Mouse (Mus musculus): ENCODE results near the gene Gm29797.

The Gm29797 gene

GRCm38 (mm10) chr2:181659609-181660055 lies 2.8 kb downstream of the Gm29797 start:
- Histone ChIP-seq H3K27me3 (ENCODE audit: control insufficient read depth, insufficient read depth, low read length, poor library complexity, severe bottlenecking) (no peaks in the 10 kb centered on the region), H3K36me3 (ENCODE audit: control insufficient read depth, insufficient read depth, low read length, poor library complexity, severe bottlenecking) (peaks cover 4% of the 10 kb centered on the region)
- DNase-seq (ENCODE audit: low read depth, low spot score), result peak; percentile 85

DNA sequence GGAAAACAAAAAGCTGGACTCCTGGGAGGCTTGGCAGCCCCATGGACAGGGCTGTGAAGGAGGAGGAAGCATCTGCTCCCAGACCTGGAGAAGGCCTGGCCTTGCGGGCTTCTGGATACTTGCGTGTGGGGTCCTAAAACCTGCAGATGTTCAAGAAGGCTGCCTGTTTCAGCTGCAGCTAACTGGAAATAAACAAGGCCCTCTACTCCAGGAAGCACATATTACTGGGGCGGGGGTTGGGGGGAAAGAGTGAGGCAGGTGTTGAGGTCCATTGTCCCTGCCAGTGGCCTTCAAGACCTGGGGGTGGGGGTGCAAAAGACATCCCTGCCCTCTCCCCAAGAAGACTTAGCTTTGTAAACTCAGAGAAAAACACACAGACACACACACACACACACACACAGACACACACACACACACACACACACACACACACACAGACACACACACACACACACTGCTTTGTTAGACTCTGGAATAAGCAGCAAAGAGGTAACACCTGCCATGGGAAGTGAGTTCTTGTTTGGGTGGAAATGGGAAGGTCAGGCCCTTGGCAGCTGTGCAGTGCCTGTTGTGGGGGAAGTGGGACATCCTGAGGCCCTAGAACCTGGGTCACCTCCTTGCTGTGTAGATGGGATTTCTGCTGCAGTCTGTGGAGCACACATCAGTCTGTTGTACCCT lies 5.9 kb downstream of the Gm29797 start:
- Histone ChIP-seq H3K27me3 (ENCODE audit: control insufficient read depth, insufficient read depth, low read length, poor library complexity, severe bottlenecking) (no peaks in the 10 kb centered on the region), H3K36me3 (ENCODE audit: control insufficient read depth, insufficient read depth, low read length, poor library complexity, severe bottlenecking) (no peaks in the 10 kb centered on the region)
- no peak for DNase-seq (ENCODE audit: low read depth, low spot score)

DNA sequence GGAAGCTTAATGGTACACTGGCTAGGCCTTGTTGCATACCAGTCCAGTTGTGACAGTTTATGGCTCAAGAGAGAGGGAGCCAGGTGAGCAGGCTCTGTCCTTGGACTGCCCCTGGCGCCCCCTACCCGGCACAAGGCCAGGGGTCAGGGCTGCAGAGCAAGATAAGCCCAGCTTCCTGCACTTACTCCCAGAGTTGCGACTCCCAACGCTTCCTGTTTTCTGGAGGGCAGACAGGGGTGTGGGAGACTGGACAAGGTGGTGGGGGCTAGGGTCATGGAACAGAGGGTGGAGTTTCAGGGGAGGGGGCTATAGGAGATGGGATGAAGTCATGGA lies 6.4 kb downstream of the Gm29797 start:
- Histone ChIP-seq H3K27me3 (ENCODE audit: control insufficient read depth, insufficient read depth, low read length, poor library complexity, severe bottlenecking) (no peaks in the 10 kb centered on the region), H3K36me3 (ENCODE audit: control insufficient read depth, insufficient read depth, low read length, poor library complexity, severe bottlenecking) (no peaks in the 10 kb centered on the region)
- no peak for DNase-seq (ENCODE audit: low read depth, low spot score)

- DNase-seq (ENCODE audit: low read depth, low spot score), result no peak
- H3K27me3 ChIP-seq (ENCODE audit: control insufficient read depth, insufficient read depth, low read length, poor library complexity, severe bottlenecking), result no peaks in the 10 kb centered on the region; the same call in 1 of the 2 replicates
- no peaks in the 10 kb centered on the region for H3K36me3 ChIP-seq (ENCODE audit: control insufficient read depth, insufficient read depth, low read length, poor library complexity, severe bottlenecking)
These were observed 13.6 kb downstream of the Gm29797 start for GRCm38 (mm10) chr2:181670285-181670912.

DNA sequence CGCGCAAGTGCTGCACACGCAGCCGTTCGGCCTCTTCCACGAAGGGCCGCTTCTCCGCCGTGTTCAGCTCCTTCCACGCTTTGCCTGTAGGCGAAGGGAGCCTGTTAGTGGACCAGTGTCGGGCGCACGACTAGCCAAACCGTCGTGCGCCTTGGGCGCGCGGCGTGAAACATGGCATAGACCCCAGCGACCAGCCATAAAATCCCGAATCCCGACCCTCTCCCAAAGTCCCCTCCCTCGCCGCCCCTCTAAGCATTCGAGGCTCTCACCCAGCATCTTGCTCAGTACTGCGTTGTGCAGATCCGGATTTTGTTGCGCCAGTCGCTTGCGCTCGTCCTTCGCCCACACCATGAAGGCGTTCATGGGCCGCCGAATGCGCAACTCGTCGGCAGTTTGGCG lies 14.1 kb downstream of the Gm29797 start:
- DNase-seq (ENCODE audit: low read depth, low spot score), result no peak
- Histone ChIP-seq H3K27me3 (ENCODE audit: control insufficient read depth, insufficient read depth, low read length, poor library complexity, severe bottlenecking) (no peaks in the 10 kb centered on the region; the same call in 1 of the 2 replicates), H3K36me3 (ENCODE audit: control insufficient read depth, insufficient read depth, low read length, poor library complexity, severe bottlenecking) (no peaks in the 10 kb centered on the region)

DNA sequence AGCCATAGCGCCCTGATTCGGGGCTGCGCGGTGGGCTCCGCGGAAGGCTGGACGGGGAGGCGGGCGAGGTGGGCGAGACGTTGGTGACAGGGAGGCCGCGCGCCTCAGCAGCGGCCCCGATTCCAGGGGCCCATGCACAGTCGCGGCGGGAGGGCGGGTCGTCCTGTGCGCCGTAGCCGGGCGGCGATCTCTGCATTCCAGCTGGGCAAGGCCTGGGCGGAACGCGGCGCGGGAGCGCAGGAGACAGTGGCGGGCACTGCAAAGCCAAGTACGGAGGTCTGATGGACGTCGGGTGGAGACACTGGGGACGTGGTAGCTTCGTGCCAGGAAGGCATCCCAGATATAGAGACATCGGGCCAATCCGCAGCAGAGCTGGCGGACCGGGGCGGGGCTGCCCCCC lies 14.5 kb downstream of the Gm29797 start, which contains the start of gene Sox18:
Gene Sox18 (minus strand): TSS at position 315 of the 400 bp plus-strand sequence.
- Histone ChIP-seq H3K36me3 (ENCODE audit: control insufficient read depth, insufficient read depth, low read length, poor library complexity, severe bottlenecking) (no peaks in the 10 kb centered on the region), H3K27me3 (ENCODE audit: control insufficient read depth, insufficient read depth, low read length, poor library complexity, severe bottlenecking) (no peaks in the 10 kb centered on the region; the same call in 1 of the 2 replicates)
- DNase-seq (ENCODE audit: low read depth, low spot score), result no peak

GRCm38 (mm10) chr2:181671984-181672383 lies 15.2 kb downstream of the Gm29797 start:
- no peak for DNase-seq (ENCODE audit: low read depth, low spot score)
- Histone ChIP-seq H3K36me3 (ENCODE audit: control insufficient read depth, insufficient read depth, low read length, poor library complexity, severe bottlenecking) (no peaks in the 10 kb centered on the region), H3K27me3 (ENCODE audit: control insufficient read depth, insufficient read depth, low read length, poor library complexity, severe bottlenecking) (no peaks in the 10 kb centered on the region; the same call in 1 of the 2 replicates)

GRCm38 (mm10) chr2:181673501-181673900 lies 16.7 kb downstream of the Gm29797 start:
- DNase-seq (ENCODE audit: low read depth, low spot score), result no peak
- no peaks in the 10 kb centered on the region; the same call in 1 of the 2 replicates for H3K27me3 ChIP-seq (ENCODE audit: control insufficient read depth, insufficient read depth, low read length, poor library complexity, severe bottlenecking)
- no peaks in the 10 kb centered on the region for H3K36me3 ChIP-seq (ENCODE audit: control insufficient read depth, insufficient read depth, low read length, poor library complexity, severe bottlenecking)

DNA sequence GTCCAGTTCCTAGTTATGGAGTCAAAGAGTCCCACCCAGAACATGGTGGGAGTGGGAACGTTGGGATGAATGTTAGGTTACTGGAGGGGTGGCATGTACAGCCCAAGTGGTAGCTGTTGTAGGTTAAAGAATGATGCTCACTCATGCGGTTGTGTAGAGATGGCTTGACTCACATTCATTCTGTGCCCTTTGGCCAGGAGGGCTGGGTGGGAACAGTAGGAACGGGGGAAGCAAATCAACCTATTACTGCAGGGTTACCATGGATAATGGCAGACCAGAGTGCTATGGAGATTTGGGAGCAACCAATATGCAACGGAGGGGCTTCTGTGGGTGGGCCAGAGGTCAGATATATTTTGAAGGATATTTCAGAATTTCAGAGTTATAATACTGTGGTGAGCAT lies 18.1 kb downstream of the Gm29797 start:
- Histone ChIP-seq H3K36me3 (ENCODE audit: control insufficient read depth, insufficient read depth, low read length, poor library complexity, severe bottlenecking) (no peaks in the 10 kb centered on the region), H3K27me3 (ENCODE audit: control insufficient read depth, insufficient read depth, low read length, poor library complexity, severe bottlenecking) (no peaks in the 10 kb centered on the region)
- DNase-seq (ENCODE audit: low read depth, low spot score), result no peak

GRCm38 (mm10) chr2:181675454-181675853 lies 18.6 kb downstream of the Gm29797 start:
- no peaks in the 10 kb centered on the region for H3K36me3 ChIP-seq (ENCODE audit: control insufficient read depth, insufficient read depth, low read length, poor library complexity, severe bottlenecking)
- H3K27me3 ChIP-seq (ENCODE audit: control insufficient read depth, insufficient read depth, low read length, poor library complexity, severe bottlenecking), result no peaks in the 10 kb centered on the region
- no peak for DNase-seq (ENCODE audit: low read depth, low spot score)

DNA sequence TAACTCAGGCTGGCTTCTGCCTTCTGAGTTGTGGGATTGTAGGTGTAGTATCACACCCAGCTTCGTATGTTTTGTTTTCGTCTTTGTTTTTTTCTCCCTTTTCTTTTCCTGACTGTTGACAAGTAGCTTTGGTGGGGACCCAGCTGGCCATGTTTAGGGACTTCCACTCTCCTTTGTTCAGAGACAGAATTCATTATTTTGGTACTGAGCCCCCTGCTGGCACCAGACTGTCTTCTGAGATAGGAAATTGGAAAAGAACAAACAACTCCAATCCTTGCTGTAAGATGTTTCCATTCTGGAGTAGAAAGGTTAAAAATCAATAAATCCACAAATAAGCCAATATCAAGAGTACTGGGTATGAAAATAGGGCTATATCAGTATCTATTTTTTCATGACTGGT lies 19.6 kb downstream of the Gm29797 start:
- Histone ChIP-seq H3K36me3 (ENCODE audit: control insufficient read depth, insufficient read depth, low read length, poor library complexity, severe bottlenecking) (no peaks in the 10 kb centered on the region), H3K27me3 (ENCODE audit: control insufficient read depth, insufficient read depth, low read length, poor library complexity, severe bottlenecking) (no peaks in the 10 kb centered on the region)
- no peak for DNase-seq (ENCODE audit: low read depth, low spot score)

GRCm38 (mm10) chr2:181677096-181677754 lies 20.4 kb downstream of the Gm29797 start:
- no peak for DNase-seq (ENCODE audit: low read depth, low spot score)
- no peaks in the 10 kb centered on the region for H3K27me3 ChIP-seq (ENCODE audit: control insufficient read depth, insufficient read depth, low read length, poor library complexity, severe bottlenecking)
- H3K36me3 ChIP-seq (ENCODE audit: control insufficient read depth, insufficient read depth, low read length, poor library complexity, severe bottlenecking), result no peaks in the 10 kb centered on the region

- Histone ChIP-seq H3K27me3 (ENCODE audit: control insufficient read depth, insufficient read depth, low read length, poor library complexity, severe bottlenecking) (no peaks in the 10 kb centered on the region), H3K36me3 (ENCODE audit: control insufficient read depth, insufficient read depth, low read length, poor library complexity, severe bottlenecking) (no peaks in the 10 kb centered on the region)
- DNase-seq (ENCODE audit: low read depth, low spot score), result no peak
These were observed 20.9 kb downstream of the Gm29797 start for GRCm38 (mm10) chr2:181677755-181678098.

DNA sequence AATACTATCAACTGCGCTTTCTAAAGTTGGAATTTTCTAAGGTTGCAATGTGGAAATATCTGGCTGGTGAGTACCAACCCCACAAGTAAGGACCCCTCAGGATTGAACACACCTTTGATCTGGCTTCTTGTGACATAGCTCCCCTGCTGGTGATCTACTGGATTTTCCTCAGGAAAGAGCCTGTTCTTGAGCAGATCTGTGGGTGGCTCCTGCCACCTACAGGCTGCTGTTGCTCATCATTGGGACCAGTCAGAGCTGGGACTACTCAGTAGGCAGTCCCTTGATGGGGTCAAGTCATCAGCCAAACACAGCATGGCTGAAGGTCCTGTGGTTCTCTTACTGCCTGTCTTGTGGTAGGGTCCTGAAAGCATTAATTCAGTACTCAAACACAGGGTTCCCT lies 21.9 kb downstream of the Gm29797 start:
- H3K27me3 ChIP-seq (ENCODE audit: control insufficient read depth, insufficient read depth, low read length, poor library complexity, severe bottlenecking), result no peaks in the 10 kb centered on the region
- DNase-seq (ENCODE audit: low read depth, low spot score), result peak; percentile 88

GRCm38 (mm10) chr2:181679951-181680715 lies 23.3 kb downstream of the Gm29797 start, which contains the start of gene Tcea2:
Tcea2 (plus strand) TSS chr2:181680310.
- peak; percentile 79 for DNase-seq (ENCODE audit: low read depth, low spot score)
- Histone ChIP-seq H3K36me3 (ENCODE audit: control insufficient read depth, insufficient read depth, low read length, poor library complexity, severe bottlenecking) (no peaks in the 10 kb centered on the region), H3K27me3 (ENCODE audit: control insufficient read depth, insufficient read depth, low read length, poor library complexity, severe bottlenecking) (no peaks in the 10 kb centered on the region)

More for the DNA sequence above, 21.9 kb downstream of the Gm29797 start:
- no peaks in the 10 kb centered on the region for H3K36me3 ChIP-seq (ENCODE audit: control insufficient read depth, insufficient read depth, low read length, poor library complexity, severe bottlenecking)
